Mouse (Mus musculus): ENCODE results near the gene Vwa5b1.

The Vwa5b1 gene

GRCm38 (mm10) chr4:138635428-138636145, at the start of gene Vwa5b1:
Gene Vwa5b1, minus strand, starts transcription at chr4:138635884.
- DNase-seq: no peak

GRCm38 (mm10) chr4:138682760-138683159, 47.1 kb upstream of the Vwa5b1 start:
- no peak for DNase-seq

GRCm38 (mm10) chr4:138680124-138680523, 44.4 kb upstream of the Vwa5b1 start:
- no peak for DNase-seq

GRCm38 (mm10) chr4:138677579-138677978, 41.9 kb upstream of the Vwa5b1 start:
- peak; percentile 58 for DNase-seq

- DNase-seq: no peak
Measured at GRCm38 (mm10) chr4:138676480-138676879, 40.8 kb upstream of the Vwa5b1 start.

- no peak for DNase-seq
Measured at GRCm38 (mm10) chr4:138672160-138672559, 36.5 kb upstream of the Vwa5b1 start.

GRCm38 (mm10) chr4:138670093-138670889, 34.6 kb upstream of the Vwa5b1 start:
- DNase-seq: no peak

GRCm38 (mm10) chr4:138666521-138666920, 30.8 kb upstream of the Vwa5b1 start:
- DNase-seq: no peak

GRCm38 (mm10) chr4:138659936-138660602, 24.4 kb upstream of the Vwa5b1 start:
- DNase-seq: peak; percentile 63

GRCm38 (mm10) chr4:138653056-138653455, 17.4 kb upstream of the Vwa5b1 start:
- peak; percentile 33 for DNase-seq

- DNase-seq: no peak
Measured at GRCm38 (mm10) chr4:138651881-138652280, 16.2 kb upstream of the Vwa5b1 start.

GRCm38 (mm10) chr4:138648096-138648635, 12.5 kb upstream of the Vwa5b1 start:
- DNase-seq: no peak

GRCm38 (mm10) chr4:138642272-138642671, 6.6 kb upstream of the Vwa5b1 start:
- no peak for DNase-seq

- DNase-seq: no peak
Measured at GRCm38 (mm10) chr4:138636146-138636511, 445 bp upstream of the Vwa5b1 start.

GRCm38 (mm10) chr4:138628256-138628655, 7.4 kb downstream of the Vwa5b1 start:
- DNase-seq: no peak

GRCm38 (mm10) chr4:138614454-138614853, 21.2 kb downstream of the Vwa5b1 start:
- DNase-seq: no peak

- DNase-seq: no peak
Measured at GRCm38 (mm10) chr4:138601926-138602325, 33.8 kb downstream of the Vwa5b1 start.

- peak; percentile 58 for DNase-seq
Measured at GRCm38 (mm10) chr4:138597904-138598347, 37.8 kb downstream of the Vwa5b1 start.

GRCm38 (mm10) chr4:138596391-138597130, 39.1 kb downstream of the Vwa5b1 start:
- no peak for DNase-seq

GRCm38 (mm10) chr4:138584946-138585345, 50.7 kb downstream of the Vwa5b1 start:
- DNase-seq: no peak

GRCm38 (mm10) chr4:138582446-138582845, 53.2 kb downstream of the Vwa5b1 start:
- peak; percentile 28 for DNase-seq

- no peak for DNase-seq
Measured at GRCm38 (mm10) chr4:138578406-138578805, 57.3 kb downstream of the Vwa5b1 start.

Data from right cerebral cortex, adult 18-20 months (tissue).